Mouse (Mus musculus): Measurements from ENCODE around the gene Nrp2.

The Nrp2 gene

DNA sequence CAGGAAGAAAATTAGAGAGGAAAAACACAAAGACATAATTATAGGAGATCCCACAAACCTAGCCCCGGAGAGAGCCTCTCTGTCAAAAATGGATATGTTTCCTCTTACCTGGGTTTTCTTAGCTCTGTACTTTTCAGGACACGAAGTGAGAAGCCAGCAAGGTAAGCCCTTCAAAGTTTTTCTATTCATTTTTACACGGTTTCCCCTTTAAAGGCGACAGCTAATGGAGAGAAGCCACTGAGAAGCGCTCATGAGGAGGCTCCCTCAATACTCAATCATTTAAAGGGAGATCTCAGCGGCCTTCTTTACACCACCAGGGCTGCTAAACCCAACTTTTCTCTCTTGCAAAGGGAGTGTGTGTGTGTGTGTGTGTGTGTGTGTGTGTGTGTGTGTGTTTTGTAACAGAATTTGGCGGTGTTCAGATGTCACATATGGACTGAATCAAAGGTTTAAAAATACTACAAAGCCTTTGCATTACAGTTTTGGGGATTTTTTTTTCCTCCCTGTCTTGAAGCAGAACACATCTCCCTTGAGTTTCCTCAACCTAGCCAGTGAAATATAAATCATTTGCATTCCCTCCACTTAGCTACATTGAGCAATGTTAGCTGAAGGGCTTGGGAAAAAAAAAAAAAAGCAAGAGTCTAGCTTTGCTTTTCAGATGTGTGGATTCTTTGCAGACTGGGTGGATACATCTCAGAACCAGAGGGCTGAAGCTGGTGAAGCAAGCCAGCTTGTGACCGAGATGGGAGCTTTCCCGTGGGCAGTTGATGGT lies 1.2 kb downstream of the Nrp2 start:
- no peak for DNase-seq (ENCODE audit: low read depth in 2 of 2, low spot score in 2 of 2)

DNA sequence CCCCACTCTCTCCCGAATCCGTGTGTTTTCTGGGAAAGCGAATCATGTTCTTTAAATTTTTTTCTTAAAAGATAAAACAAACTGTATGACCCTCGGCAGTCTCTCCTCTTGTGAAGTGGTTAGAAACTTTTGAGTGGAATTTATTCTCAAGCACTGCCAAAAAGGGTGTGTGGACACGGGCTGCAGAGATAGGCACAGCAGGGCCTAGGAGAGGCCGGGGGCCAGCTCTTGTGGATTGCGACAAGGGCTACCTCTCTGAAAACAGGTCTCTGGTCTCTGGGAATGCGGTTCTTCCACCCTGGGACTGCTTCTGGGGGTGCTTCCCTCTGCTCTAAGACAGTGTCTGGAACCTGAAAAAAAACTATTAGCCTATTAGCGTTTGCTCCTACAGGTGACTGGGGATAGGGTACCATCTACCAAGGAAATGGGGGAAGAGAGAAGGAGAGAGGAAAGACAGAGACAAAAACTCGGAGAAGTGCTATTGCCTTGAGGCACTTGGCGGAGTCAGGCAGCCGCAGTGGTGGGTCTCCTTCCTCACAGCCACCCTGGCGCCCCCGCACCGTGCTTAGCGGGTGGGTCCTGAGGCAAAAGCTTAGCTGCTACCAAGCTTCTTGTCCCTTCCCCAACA lies 1.9 kb downstream of the Nrp2 start:
- DNase-seq (ENCODE audit: low read depth in 2 of 2, low spot score in 2 of 2) = no peak

DNA sequence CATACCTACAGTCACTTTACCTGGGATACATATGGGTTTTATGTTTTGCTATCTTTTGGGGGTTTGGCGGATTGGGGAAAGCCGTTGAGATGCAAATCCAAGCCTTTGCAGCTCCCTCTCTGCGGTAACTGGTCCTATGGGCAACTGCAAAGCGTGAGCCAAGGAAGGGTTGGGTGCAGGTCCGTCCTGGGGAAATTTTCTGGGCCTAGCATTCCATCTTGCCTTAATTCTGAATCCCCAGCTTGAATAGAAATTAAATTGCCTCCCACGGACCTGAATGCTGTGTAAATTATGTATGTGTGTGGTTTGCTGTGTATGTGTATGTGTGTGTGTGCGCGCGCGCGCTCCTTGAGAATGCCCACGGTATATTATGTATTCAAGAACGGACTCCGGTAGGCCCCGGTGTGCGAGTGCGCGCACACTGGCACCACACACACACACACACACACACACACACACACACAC lies 2.5 kb downstream of the Nrp2 start:
- no peak for DNase-seq (ENCODE audit: low read depth in 2 of 2, low spot score in 2 of 2)

DNA sequence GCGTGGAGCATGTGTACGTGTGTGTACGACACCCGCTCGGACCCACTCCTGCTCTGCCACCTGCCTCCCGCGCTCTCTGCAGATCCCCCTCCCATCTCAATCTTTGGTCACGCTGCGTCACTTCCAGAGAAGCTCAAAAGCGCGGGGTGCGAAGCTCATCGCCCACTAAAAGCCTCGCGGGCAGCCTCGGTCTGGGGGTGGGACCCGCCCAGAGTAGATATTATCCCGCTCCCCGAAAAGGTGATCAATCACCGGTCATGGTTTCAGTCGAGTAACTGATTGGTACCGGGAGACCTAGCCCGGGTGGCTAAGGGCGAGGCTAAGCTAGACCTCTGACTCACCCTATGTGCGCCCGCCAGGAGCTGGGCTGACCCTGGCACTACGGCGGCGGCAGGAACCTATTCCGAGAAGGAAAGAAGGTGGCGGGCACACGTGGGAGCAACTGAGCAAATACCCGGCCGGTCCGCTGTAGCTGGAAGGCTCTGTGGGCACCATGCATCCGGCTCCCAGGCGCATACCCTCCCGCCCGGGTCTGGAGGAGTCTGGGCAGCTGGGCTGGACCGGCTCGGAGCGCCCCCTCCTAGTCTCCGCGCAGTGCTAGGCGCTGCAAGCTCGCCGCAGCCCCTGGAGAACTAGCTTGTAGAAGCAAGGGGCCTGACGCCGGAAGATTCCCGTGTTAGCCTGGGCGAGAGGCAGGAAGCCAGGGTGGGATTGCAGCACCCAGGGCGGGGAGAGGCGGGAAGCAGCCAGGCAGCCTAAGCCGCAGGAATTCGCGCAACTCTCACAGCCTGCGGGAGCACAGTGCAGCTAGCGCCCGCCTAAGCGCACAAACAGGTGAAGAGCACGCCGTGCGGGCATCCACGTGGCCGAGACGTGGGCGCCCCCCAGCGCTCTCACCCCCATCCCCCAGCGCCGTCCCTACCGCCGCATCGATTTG lies 3.3 kb downstream of the Nrp2 start:
- DNase-seq (ENCODE audit: low read depth in 2 of 2, low spot score in 2 of 2) = no peak

DNA sequence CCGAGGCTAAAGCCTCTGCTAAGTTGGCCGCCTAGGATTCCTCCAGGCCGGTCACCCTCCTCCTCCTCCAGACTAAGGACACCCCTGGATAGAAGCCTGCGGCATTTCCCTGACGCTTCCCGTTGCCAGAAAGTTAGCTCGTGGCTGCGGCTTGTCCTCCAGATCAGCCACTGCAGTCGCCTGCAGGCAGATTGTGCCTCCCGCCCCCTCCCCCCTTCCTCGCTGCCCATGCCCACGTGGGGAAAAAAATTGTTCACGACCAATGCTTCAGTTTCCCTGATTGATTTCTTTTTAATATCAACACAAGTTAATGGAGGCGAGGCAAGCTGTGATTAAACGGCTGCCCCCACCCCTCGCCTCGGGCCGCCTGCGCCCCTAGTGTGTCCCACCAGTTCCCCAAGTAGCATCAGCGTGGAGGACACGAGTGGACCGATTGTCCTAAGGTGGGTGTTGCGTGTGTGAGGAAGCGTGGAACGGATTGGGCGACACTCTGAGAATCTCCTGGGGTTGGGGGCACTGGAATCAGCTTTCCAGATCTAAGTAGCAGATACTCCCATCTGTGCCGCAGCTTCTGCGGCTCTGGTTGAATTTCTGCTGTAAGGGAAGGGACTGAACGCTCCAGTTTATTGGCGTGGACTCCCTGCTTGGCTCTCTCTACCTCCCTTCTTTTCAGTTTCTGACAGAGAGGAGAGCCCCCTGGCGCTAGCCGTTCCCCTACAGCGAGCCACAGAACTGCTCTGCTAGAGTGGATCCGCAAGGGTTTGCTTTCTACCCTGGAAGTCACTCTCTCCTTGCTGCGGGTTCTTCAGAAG lies 4.2 kb downstream of the Nrp2 start:
- no peak for DNase-seq (ENCODE audit: low read depth in 2 of 2, low spot score in 2 of 2)

DNA sequence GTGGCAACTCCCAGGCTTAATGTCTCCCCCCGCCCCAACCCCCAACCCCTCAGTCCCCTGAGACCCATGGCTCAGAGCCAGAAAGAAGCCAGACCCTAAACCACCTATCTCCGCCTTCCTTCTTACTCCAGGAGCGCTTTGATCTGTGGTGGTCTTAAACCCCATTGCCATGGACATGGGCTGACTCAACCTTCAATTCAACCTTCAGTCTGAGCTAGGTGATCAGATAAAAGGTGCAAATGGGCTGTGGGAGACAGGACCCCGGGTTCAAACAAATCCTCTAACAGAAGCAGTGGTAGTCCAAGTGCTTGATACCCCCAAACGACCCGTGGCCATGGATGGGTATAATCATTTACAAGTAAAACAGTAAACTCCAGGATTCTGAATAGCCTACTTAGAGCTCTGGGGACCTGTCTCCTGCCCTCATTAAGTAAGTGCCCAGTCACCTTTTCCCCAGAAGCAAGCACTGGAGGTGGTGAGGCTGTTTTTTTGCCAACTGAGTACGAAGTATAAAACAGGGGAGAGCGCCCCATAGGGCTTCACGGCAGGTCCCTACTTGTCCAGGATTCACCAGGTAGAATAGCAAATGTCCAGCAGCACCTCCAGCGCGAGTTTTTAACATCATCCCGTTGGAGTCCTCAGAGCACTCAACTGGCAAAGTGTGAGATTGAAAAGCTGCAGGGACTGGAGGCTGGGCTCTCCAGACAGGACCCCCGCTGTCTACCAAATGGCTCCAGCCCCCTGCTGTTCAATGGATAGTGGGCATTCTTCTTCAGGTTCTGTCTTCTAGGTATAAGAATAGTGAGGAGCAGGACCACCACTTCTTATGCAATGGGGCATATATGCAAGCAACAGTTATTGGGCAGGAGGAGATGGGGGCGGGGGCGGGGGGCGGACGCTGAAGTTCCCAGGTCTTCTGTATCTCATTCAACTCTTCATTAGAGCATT lies 5.1 kb downstream of the Nrp2 start:
- DNase-seq (ENCODE audit: low read depth in 2 of 2, low spot score in 2 of 2) = no peak

DNA sequence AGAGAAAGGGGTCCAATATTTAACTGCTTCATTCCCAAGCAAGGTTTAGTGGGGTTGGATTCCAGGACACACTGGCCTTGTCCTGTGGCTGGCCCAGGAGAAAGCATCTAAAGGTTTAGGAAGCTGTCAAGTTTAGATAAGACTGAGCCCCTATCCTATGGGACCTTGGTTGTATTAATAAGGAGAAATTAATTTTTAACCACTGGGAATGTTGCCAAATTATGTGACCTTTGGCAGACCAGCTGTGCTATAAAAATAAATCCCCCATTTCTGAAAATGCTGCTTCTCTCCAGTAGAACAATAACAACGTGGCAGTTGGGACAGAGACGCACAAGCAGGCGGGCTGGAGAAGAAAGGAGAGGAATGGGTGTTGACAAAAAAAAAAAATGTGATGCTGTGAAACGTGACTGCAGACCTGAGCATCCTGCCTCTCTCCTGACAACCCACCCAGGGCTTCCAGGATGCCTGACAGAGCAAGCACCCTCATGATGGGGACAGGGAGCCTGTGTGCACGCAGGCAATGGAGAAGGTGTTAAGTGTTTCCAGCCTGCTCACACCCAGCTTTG lies 6.8 kb downstream of the Nrp2 start:
- no peak for DNase-seq (ENCODE audit: low read depth in 2 of 2, low spot score in 2 of 2)

DNA sequence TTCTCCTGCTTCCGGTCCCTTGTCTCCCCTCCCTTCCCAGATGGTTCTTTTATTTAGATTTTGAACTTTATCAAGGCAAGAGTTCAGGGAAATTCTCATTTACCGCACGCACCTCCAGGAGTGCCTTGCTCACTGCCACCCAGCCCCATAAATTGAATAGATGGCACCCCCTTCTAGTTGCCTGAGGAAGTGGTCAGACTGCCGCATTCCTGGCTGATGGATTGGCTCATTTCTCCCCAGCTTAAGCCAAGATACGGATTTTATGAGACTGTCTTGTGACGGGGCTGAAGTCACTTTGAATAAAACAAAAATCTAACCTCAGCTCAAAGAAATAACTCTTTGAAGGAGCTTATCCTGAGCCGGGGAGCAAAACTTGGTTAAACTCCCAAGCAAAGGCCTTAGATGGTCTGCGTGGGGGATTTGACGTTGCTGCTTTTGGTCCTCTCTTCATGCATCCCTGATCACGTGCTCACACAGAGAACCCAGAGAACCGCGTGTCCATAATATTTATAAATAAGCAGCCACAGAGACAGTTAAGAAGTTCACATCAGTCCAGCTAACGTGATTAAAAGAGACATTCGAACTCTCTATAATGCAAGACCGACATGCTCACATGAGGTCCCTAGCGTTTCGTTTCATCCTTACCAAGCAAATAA lies 10.1 kb downstream of the Nrp2 start:
- no peak for DNase-seq (ENCODE audit: low read depth in 2 of 2, low spot score in 2 of 2)

DNA sequence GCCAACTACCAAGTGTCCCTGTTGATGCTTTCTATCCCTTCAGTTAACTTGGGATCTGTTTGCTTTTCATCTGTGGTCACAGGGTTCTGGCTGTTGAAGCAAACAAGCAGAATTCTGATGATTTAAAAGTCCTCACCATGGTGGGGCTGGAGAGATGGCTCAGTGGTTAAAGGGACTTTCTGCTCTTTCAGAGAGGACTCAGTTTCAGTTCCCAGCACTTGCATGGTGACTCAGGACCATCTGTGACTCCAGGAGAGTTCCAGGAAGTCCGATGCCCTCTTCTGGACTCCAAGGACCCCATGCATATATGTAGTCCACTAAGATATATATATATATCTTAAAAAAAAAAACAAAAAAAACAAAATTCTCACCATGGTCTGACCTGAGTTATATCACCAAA lies 11.9 kb downstream of the Nrp2 start:
- no peak for DNase-seq (ENCODE audit: low read depth in 2 of 2, low spot score in 2 of 2)

DNA sequence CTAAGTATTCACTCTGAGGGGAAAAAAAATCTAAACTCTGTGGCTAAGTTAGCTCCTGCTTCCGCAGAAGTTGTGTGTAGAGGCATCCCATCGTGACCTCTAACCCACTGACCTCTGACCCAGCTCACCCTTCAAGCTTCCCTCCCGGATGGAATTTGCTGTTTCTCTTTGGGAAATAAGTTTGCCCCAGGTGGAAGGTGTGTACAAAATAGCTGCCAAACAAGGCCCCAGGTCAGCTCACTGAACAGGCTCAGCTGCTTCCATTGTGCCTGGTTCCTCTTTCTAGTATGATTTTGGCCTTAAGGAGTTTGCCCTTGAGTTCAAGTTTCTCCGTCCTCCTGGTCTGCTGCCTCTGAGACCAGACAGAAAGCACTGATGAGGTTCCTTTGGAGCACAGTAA lies 12.6 kb downstream of the Nrp2 start:
- no peak for DNase-seq (ENCODE audit: low read depth in 2 of 2, low spot score in 2 of 2)

DNA sequence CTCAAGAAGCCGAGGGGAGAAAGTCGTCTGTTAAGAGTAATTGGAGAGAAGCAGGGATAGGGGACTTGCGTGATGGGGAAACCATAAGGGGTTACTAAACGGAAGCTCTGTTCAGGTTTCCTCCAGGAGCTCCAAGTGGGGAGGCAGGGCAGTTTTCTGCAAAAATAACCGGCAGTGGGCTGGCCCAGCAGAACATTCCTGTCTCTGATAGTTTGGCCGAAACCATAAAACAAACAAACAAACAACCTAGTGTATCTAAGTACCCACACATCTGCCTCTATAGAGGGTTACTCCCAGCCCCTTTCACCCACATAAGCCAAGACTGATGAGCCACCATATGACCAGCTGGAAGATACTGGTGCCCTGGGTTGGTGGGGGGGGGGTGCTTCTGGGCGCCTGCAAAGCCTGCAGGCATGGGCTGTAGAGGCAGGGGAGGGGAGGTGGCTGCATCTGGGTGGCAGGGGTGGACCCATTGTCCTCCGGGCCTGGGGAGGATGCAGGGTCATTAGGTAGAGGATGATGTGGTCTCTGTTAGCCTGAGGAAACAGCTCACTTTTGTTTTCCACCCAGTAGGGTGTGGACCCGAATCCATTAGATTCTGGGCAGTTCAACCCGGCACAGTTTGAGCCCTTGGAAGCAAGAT lies 13.9 kb downstream of the Nrp2 start:
- no peak for DNase-seq (ENCODE audit: low read depth in 2 of 2, low spot score in 2 of 2)

DNA sequence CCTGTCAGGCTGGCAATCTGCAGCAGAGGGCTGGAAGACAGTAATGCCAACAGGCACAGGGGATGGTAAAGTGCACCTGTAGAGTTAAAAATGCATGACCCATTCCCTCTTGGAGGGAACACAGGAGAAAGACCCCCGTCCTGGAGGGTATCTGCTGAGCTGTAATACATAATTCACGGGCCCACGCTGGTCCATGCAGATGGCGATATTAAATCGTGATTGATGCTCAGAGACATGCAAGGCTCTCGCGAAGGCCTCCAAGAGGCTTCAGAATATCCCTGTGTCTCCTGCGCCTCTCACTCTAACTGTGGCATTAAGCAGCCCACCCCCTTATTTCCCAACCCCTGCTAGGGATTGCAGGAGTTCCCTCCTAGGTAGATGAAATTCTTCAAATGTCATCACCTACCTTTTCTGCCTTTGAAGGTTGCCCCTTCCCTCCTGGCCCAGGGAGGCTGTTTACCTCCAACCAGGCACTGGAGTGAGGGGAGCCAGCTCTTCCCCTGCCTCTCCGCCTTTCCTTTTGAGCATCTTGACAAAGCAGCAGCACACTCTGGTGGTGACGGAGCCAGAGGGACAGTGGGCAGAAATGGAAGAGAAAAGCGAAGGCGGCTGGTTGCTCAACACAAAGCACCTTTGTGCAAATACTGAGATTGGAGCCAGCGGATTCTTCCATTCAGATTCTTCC lies 14.6 kb downstream of the Nrp2 start:
- no peak for DNase-seq (ENCODE audit: low read depth in 2 of 2, low spot score in 2 of 2)

DNA sequence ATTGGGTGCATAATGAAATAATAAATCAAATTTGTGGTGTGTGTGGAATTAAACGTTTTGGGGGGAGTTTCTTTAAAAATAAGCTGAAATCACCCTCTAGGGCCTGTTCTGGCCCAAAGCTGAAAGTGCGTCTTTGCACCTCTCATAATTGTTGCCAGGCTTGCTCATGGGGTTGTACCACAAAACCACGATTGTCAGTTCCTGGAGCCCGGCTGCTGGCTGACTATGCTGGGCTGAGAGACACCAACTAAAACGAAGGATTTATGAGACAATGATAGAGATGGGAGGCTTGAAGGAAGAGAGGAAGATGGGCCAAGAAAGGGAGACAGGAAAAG lies 15.1 kb downstream of the Nrp2 start:
- no peak for DNase-seq (ENCODE audit: low read depth in 2 of 2, low spot score in 2 of 2)

DNA sequence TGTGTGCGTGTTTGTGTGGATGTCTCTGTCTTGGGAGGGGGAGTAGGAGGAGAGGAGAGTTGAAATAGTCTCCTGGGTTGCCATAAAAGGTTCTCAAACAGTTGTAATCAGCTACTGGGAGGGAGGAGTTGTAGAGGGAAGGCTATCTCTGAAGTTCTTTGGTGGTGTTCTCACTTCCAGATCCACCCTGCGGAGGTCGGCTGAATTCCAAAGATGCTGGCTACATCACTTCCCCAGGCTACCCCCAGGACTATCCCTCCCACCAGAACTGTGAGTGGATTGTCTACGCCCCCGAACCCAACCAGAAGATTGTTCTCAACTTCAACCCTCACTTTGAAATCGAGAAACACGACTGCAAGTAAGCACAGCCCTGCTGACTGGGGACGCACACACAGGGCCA lies 15.7 kb downstream of the Nrp2 start:
- no peak for DNase-seq (ENCODE audit: low read depth in 2 of 2, low spot score in 2 of 2)

DNA sequence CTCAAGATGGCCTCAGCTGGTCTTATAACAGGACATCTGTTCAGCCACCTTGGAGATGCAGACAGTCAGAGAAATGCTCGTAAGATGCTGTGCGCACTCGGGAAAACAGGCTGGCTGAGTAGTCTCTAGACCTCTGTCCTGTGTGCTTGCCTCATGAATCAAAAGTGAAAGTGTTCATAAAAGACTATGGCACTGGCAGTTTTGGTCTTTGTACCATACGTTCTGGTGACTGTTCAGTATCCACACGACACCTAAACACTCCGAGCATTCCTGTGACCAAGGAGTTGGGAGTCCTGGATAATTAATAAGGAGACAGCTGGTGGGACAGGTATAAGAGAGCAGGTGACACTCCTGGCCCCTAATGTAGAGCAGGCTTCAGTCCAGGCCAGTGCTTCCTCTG lies 16.7 kb downstream of the Nrp2 start:
- no peak for DNase-seq (ENCODE audit: low read depth in 2 of 2, low spot score in 2 of 2)

DNA sequence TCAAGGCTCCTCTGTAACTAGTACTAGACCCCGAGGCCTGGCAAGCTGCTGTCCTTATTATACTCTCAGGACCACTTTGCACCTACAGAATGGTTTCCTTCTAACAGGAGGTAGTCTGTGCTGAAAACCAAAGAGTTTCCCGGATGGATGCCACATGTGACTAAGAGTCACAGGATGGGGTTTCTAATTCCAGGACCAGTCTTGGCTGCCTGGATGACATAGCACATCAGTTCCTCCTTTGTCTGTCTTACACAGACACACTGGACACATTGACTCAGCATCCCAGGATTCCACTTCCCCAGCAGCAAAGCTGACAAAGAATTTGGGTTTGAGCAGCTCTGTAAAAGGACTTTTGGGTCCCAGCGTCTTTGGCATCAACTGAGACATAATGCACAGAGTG lies 17.1 kb downstream of the Nrp2 start:
- DNase-seq (ENCODE audit: low read depth in 2 of 2, low spot score in 2 of 2) = no peak

DNA sequence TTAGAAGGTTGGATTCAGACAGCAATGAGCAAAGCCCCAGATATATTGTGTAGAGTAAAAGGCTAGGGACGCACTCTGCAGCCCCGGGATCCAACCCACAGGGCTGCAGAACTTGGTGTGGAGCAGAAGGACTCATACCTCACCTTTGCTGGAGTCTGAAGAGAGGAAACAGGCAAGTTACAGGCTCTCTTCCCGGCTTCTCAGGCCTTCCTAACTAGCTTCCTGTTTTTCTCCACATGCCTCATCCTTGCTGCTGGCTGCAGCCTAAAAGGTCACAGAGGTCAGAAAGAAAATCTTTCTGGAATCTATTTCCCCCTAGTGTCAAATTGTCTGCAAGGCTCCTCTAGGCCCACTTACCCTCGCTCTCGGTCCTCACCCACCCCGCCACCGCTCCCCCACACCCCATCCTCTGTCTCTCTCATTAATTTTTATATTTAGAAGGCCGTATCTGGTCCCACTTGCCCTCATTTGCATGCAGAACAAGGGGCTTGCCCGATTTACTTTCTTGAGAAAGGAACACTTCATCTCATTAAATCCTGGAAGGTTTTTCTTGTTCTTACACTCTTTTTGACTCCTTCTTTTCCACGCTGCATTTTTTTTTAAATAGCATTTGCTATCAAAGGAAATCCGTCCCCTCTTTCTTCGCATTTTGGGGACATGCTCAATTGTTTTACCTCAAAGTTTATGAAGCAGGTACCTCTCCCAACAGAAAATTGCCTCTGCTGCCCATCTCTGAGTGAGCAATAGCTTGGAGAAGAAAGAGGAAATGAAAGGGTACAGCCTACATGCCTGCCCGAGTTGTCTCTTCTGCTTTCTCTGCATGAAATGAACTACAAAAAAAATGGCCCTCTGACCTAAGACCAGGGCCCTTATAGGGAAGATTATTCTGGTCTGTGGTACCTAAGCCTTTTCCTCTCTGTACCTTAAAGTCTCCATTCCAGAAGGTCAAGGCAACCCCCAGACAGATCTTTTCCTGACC lies 17.9 kb downstream of the Nrp2 start:
- DNase-seq (ENCODE audit: low read depth in 2 of 2, low spot score in 2 of 2) = no peak

All from CD8-positive naive resting alpha-beta T cell, adult 2 months (primary cell).